Mouse (Mus musculus) macrophage (primary cell): ENCODE data around the gene Iscu. TPM values are rescaled to one million over a fixed set of nuclear protein-coding genes. Genes with fewer than 3 reads are reported as not detected.

Experiments used
- H3K27ac ChIP-seq: fragments of 350-480 bp; formaldehyde crosslinking; 2 replicates; pipeline ENCODE4 v1.9.0; 2021
- H3K36me3 ChIP-seq: fragments of 350-480 bp; formaldehyde crosslinking; 2 replicates; pipeline ENCODE4 v1.9.0; 2021; ENCODE audit errors: inconsistent target
- H3K4me3 ChIP-seq: fragments of 350-480 bp; formaldehyde crosslinking; 2 replicates; pipeline ENCODE4 v1.9.0; 2021; ENCODE audit errors: inconsistent target
- H3K79me2 ChIP-seq: fragments of 350-480 bp; formaldehyde crosslinking; 2 replicates; pipeline ENCODE4 v1.9.0; 2021; ENCODE audit errors: inconsistent target
- WGBS: methylation state at CpG from one replicate; pipeline ENCODE4 v1.1.7; 2026; ENCODE audit warnings: inconsistent platforms; ENCODE audit not compliant: missing documents; 5-methylcytosine and 5-hydroxymethylcytosine counted together
- polyA plus RNA-seq: library from polyadenylated mRNA; stranded (reverse); fragments of 250-400 nt; gene quantifications from 3 replicates; pipeline ENCODE4 v1.2.4, GENCODE M21; 2018; ENCODE audit warnings: inconsistent platforms

Iscu gene
- polyA plus RNA-seq, 1 experiment from 2014 or later, result 106 TPM

GRCm38 (mm10) chr5:113788645-113789044 lies 16.1 kb downstream of the Iscu start:
- 93% methylated on average over 6 of the region's 6 CpGs for WGBS
- no peaks in the 10 kb centered on the region for H3K36me3 ChIP-seq

DNA sequence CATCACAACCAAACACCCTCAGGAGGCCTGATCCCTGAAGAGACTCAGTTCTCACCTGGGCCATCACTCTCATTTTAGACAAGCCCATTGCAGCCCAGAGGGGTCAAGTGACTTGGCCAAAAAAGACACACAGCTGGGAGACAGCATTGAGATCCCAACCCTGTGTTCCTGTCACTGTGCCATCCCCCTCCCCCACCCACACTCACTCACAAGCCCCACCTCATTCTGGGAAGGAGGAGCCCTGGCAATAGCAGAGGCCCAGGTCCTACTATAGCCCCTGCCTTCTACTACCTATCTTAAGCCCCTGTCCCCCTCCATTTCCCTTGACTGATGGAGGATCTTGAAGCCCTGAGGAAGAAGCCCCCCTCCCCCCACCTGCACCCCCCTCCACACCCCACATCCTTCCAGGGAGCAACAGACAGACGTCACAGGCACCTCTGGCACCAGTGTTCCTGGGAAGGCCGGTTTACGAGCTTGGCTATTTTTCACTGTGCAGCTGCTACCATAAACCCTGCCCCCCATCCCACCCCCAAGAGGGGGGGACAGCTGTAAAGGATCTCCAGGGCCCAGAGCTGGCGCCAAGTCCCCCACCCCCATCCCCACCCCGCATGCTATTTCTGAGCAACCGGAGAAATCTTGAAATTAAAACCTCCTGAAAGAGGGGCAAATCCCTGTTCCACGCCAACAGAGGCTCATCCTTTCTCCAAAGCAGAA lies 16.7 kb downstream of the Iscu start:
- Histone ChIP-seq H3K79me2 (no peaks in the 10 kb centered on the region), H3K27ac (no peak overlapping the region), H3K36me3 (no peaks in the 10 kb centered on the region), H3K4me3 (no peak overlapping the region)
- WGBS, result 100% methylated on average over 7 of the region's 7 CpGs

More at GRCm38 (mm10) chr5:113788645-113789044, 16.1 kb downstream of the Iscu start:
- Histone ChIP-seq H3K4me3 (no peak overlapping the region), H3K27ac (no peak overlapping the region), H3K79me2 (no peaks in the 10 kb centered on the region)

- H3K36me3 ChIP-seq, result no peaks in the 10 kb centered on the region
- no peak overlapping the region for H3K27ac ChIP-seq
- WGBS, result 59% methylated on average over 11 of the region's 11 CpGs
- no peaks in the 10 kb centered on the region for H3K79me2 ChIP-seq
- H3K4me3 ChIP-seq, result no peak overlapping the region
Observed at GRCm38 (mm10) chr5:113790453-113791196, 18.1 kb downstream of the Iscu start.

GRCm38 (mm10) chr5:113791197-113792095 lies 18.9 kb downstream of the Iscu start:
- Histone ChIP-seq H3K4me3 (no peak overlapping the region), H3K27ac (no peak overlapping the region), H3K36me3 (no peaks in the 10 kb centered on the region), H3K79me2 (no peaks in the 10 kb centered on the region)
- 89% methylated on average over 13 of the region's 16 CpGs for WGBS

GRCm38 (mm10) chr5:113796401-113797148 lies 24.0 kb downstream of the Iscu start:
- Histone ChIP-seq H3K4me3 (no peak overlapping the region), H3K79me2 (no peaks in the 10 kb centered on the region), H3K36me3 (no peaks in the 10 kb centered on the region), H3K27ac (no peak overlapping the region)
- WGBS, result 15% methylated on average over 13 of the region's 13 CpGs

GRCm38 (mm10) chr5:113797149-113797882 lies 24.8 kb downstream of the Iscu start:
- Histone ChIP-seq H3K36me3 (no peaks in the 10 kb centered on the region), H3K79me2 (no peaks in the 10 kb centered on the region), H3K27ac (no peak overlapping the region), H3K4me3 (no peak overlapping the region)
- 66% methylated on average over 19 of the region's 19 CpGs for WGBS

- H3K36me3 ChIP-seq, result no peaks in the 10 kb centered on the region
- H3K27ac ChIP-seq, result no peak overlapping the region
- no peak overlapping the region for H3K4me3 ChIP-seq
- no peaks in the 10 kb centered on the region for H3K79me2 ChIP-seq
- 44% methylated on average over 9 of the region's 9 CpGs for WGBS
Observed at GRCm38 (mm10) chr5:113798525-113798924, 26.0 kb downstream of the Iscu start.

DNA sequence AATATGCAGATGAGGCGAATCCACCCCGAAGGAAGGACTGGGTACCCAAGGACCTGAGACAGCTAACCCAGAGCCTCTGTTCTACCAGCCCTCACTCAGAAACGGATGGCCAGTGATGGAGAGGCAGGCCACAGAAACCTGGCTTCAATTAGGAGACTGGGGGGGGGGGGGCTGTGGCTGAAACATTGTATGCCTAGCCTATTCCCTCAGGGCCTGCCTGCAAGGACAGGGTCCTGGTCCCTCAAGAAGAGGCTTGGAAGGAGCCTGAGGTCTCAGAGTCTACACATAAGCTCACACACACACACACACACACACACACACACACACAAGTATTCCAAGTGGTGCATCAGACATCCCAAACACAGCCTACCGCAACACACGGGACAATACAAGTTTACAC lies 27.1 kb downstream of the Iscu start:
- 83% methylated on average over 5 of the region's 5 CpGs for WGBS
- Histone ChIP-seq H3K27ac (no peak overlapping the region), H3K4me3 (no peak overlapping the region), H3K36me3 (no peaks in the 10 kb centered on the region), H3K79me2 (no peaks in the 10 kb centered on the region)

DNA sequence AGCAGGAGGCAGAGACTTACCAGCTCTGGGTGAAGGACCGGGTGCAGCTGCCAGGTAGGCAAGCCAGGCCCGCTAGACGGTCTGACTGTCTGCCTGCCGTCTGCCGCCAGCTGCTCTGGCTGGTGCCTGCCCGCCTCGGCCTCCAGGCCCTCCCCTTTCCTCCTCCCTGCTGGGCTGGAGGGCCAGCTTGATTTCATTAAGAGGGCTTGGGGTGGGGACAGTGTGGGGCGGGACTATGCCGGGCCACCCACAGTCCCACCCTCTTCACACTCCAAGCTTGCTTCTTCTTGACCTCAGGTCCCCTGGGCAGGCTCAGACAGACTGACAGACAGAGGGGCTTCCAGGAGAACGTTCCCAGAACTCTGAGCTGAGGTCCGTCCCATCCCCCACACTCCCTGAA lies 27.7 kb downstream of the Iscu start, which contains the start of gene Tmem119:
Tmem119 (minus strand) TSS at position 237 of the 400 bp plus-strand sequence.
- Histone ChIP-seq H3K27ac (no peak within 1 kb of the TSS), H3K36me3 (no peaks in the 10 kb centered on the region), H3K4me3 (no peak within 1 kb of the TSS), H3K79me2 (no peaks in the 10 kb centered on the region)
- 39% methylated on average over 9 of the region's 11 CpGs for WGBS

DNA sequence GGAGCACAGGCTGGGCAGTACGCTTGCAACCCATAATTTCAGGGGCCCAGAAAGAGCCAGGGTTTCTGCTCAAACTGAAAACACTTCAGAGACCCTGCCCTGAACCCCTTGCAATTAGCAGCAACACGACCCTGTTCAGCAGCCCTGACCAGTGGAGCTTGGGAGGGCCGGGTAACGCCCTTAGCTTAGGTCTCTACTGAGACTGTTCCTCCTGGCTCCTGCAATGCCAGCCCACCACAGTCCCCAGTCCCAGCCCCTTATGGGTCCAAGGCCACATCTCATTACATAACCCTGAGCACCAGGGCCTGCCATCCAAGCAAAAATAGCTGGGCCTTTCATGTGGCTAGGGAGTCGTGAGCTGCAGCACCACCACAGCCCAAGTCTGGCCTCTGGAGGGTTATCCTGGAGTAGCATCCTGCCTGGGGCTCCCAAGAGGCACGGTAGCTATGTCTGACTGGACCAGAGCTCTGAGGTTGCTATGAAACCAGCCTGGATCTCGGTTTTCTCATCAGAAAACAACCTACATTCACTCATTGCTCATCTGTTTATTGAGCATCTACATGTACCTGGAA lies 31.9 kb downstream of the Iscu start:
- H3K36me3 ChIP-seq, result no peaks in the 10 kb centered on the region
- WGBS, result 48% methylated on average over 7 of the region's 7 CpGs
- H3K4me3 ChIP-seq, result no peak overlapping the region
- H3K27ac ChIP-seq, result no peak overlapping the region
- H3K79me2 ChIP-seq, result no peaks in the 10 kb centered on the region

- no peak overlapping the region for H3K4me3 ChIP-seq
- no peaks in the 10 kb centered on the region for H3K79me2 ChIP-seq
- WGBS, result 63% methylated on average over 9 of the region's 9 CpGs
- no peak overlapping the region for H3K27ac ChIP-seq
- H3K36me3 ChIP-seq, result no peaks in the 10 kb centered on the region
Observed at GRCm38 (mm10) chr5:113805301-113805700, 32.8 kb downstream of the Iscu start.

GRCm38 (mm10) chr5:113806414-113806813 lies 33.9 kb downstream of the Iscu start:
- H3K27ac ChIP-seq, result no peak overlapping the region

DNA sequence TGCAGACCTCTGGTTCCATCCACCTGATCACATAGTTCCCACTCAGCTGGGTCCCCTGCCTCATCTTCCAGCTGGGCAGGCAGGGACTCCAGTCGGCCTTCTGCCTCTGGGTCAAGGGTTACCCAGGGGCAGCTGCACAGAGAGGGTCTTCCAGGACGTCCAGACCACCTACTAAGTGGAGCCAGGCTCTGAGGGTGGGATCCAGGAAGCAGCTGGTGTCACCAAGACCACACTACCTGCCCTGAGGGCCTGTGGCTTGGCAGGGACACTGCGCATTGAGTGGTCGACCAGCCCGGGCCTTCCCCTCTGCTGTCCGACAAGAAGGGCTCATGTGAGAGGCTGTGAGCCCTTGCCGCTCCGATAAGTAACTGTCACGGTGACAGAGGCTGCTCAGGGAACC lies 35.2 kb downstream of the Iscu start:
- Histone ChIP-seq H3K27ac (no peak overlapping the region), H3K79me2 (no peaks in the 10 kb centered on the region), H3K4me3 (no peak overlapping the region), H3K36me3 (no peaks in the 10 kb centered on the region)
- 82% methylated on average over 9 of the region's 9 CpGs for WGBS

More at GRCm38 (mm10) chr5:113806414-113806813, 33.9 kb downstream of the Iscu start:
- Histone ChIP-seq H3K36me3 (no peaks in the 10 kb centered on the region), H3K4me3 (no peak overlapping the region), H3K79me2 (no peaks in the 10 kb centered on the region)
- WGBS, result 28% methylated on average over 10 of the region's 10 CpGs
